Mouse (Mus musculus) small intestine, adult 2 months (tissue): ENCODE data around the gene Ccl28.

Experiments
- CTCF ChIP-seq: fragments of 200-500 bp; IDR thresholded peaks from 2 replicates; pipeline ENCODE4 v1.5.1; 2012; ENCODE audit warnings: low read depth, mild to moderate bottlenecking, control low read depth, inconsistent platforms, low read length, moderate library complexity, mixed read lengths; ENCODE audit not compliant: insufficient replicate concordance, insufficient read length; ENCODE audit errors: extremely low read depth
- POLR2A ChIP-seq: fragments of 200-500 bp; IDR thresholded peaks from 2 replicates; pipeline ENCODE4 v1.6.1; 2012; ENCODE audit warnings: low read depth, mild to moderate bottlenecking, control low read depth, inconsistent platforms, low read length, moderate library complexity

DNA sequence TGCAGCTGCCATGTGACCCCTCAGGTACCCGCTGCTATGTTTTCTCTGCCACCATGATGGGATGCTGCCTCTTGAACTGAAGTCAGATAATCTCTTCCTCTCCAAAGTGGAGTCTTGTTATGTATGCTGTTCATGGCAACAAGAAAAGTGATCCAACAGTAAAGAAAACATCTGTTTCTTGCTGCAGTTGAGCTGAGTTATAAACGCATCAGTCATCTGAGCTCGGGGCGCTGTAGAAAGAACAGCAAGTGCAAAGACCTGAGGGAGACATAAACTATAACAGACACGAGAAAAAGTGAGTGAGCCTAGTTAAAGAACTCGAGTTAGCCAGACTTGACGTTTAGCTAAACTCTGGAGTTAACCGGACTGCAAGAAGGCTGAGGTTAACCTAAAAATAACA is 55.2 kb downstream of the Ccl28 start:
- no peak for TF ChIP-seq CTCF
- TF ChIP-seq POLR2A: no peak
